Mouse (Mus musculus) hindbrain, embryonic 15.5 days (tissue): ENCODE results near the gene Gpr137. TPM values are rescaled to one million over a fixed set of nuclear protein-coding genes. Genes with fewer than 3 reads are reported as not detected.
A peak's percentile ranks its signal among the peaks of the same experiment; 100 is the strongest.
"Not testable (repeated sequence)": the region's sequence is repeated elsewhere in the genome, so short reads cannot be mapped to it uniquely, and the experiment has no call there.

ENCODE experiments used
- ATAC-seq: fragments of 200-750 bp; cut with Nextera tagmentation; 2 replicates; pipeline ENCODE4 v1.8.0; 2017; ENCODE audit warnings: low read depth, moderate number of reproducible peaks, moderate TSS enrichment; ENCODE audit not compliant: low FRiP score
- H3K27ac ChIP-seq: fragments of 300-500 bp; sonication (generic); replicated peaks from 2 replicates; pipeline ENCODE4 v1.5.1; 2015; ENCODE audit warnings: mild to moderate bottlenecking, inconsistent platforms
- H3K27me3 ChIP-seq: fragments of 300-500 bp; sonication (generic); 2 replicates; pipeline ENCODE4 v1.6.1; 2015; ENCODE audit warnings: control low read depth, inconsistent platforms
- H3K36me3 ChIP-seq: fragments of 300-500 bp; sonication (generic); 2 replicates; pipeline ENCODE4 v1.6.1; 2015; ENCODE audit warnings: control low read depth, inconsistent platforms
- H3K4me1 ChIP-seq: fragments of 300-500 bp; sonication (generic); replicated peaks from 2 replicates; pipeline ENCODE4 v1.6.1; 2015; ENCODE audit warnings: control low read depth, inconsistent platforms
- H3K4me2 ChIP-seq: fragments of 300-500 bp; sonication (generic); 2 replicates; pipeline ENCODE4 v1.6.1; 2015; ENCODE audit warnings: moderate library complexity, mild to moderate bottlenecking, inconsistent platforms
- H3K4me3 ChIP-seq: fragments of 300-500 bp; sonication (generic); 2 replicates; pipeline ENCODE4 v1.5.1; 2015; ENCODE audit warnings: mild to moderate bottlenecking, inconsistent platforms
- H3K9ac ChIP-seq: fragments of 300-500 bp; sonication (generic); 2 replicates; pipeline ENCODE4 v1.6.1; 2015; ENCODE audit warnings: inconsistent platforms
- H3K9me3 ChIP-seq: fragments of 300-500 bp; sonication (generic); 2 replicates; pipeline ENCODE4 v1.6.1; 2016; ENCODE audit warnings: control low read depth, inconsistent platforms
- WGBS: fragments of 180-500 bp; shearing (Covaris S2); methylation state at CpG from one replicate; pipeline ENCODE4 v1.1.7; 2015; 5-methylcytosine and 5-hydroxymethylcytosine counted together
- polyA plus RNA-seq: library from polyadenylated mRNA; unstranded; fragments of >200 nt; fragmentation: Nextera tagmentation; extraction: Ambion mirVana; gene quantifications from 2 replicates; pipeline ENCODE4 v1.2.1, GENCODE M21; 2015

Gpr137 gene
- 64.0 and 79.2 TPM in 2 replicates for polyA plus RNA-seq

DNA sequence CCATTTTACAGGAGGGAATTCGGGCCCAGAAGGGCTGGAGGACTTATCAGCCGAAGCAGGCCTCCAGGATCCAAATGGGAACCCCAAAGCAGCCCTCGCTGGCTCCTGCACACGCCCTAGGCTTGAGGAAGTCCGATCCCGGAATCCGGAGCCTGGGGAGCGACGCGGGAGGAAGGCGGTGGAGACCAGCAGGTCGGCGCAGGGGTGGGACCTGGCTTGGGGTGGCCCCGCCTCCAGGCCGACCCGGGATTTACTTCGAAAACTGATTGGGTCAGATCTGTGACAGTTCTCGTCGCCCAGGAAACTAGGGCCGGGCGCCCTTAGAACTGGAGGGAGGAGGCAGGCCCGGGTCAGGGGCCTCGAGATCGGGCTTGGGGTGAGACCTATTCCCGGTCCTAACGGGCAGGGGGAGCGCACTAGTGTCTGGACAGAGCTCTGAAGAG is at the start of gene Gpr137:
Gene Gpr137 (minus strand): TSS at position 232 of the 443 bp plus-strand sequence.
- peak; percentile 82 for ATAC-seq
- Histone ChIP-seq H3K36me3 (no peaks in the 10 kb centered on the region), H3K4me2 (peak within 1 kb of the TSS; percentile 98), H3K27me3 (0 out of 2 replicates have a peak, but pooled peaks cover 3% of the 10 kb centered on the region), H3K4me1 (peaks cover 50% of the 10 kb centered on the region), H3K9me3 (no peaks in the 10 kb centered on the region), H3K9ac (peak within 1 kb of the TSS; percentile 94), H3K27ac (peak within 1 kb of the TSS; percentile 97), H3K4me3 (peak within 1 kb of the TSS; percentile 94)
- WGBS = 0% methylated on average over 27 of the region's 27 CpGs

DNA sequence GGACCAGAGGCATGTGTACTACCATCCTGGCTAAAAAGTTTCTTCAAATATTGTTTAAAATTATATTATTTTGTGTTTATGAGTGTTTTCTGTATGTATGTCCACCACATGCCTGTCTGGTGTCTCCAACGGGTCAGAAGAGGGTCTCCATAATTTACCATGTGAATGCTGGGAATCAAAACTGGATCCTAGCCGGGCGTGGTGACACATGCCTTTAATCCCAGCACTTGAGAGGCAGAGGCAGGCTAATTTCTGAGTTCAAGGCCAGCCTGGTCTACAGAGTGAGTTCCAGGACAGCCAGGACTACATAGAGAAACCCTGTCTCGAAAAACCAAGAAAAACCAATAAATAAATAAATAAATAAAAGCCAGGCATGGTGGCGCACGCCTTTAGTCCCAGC is 48.9 kb upstream of the Gpr137 start:
- not testable (repeated sequence) for H3K9ac ChIP-seq, H3K4me3 ChIP-seq, H3K36me3 ChIP-seq, ATAC-seq, H3K27me3 ChIP-seq, H3K27ac ChIP-seq, H3K9me3 ChIP-seq
- peak overlapping the region; percentile 98 for H3K4me2 ChIP-seq
- WGBS = 94% methylated on average over 6 of the region's 6 CpGs
- H3K4me1 ChIP-seq = peaks cover 55% of the 10 kb centered on the region

DNA sequence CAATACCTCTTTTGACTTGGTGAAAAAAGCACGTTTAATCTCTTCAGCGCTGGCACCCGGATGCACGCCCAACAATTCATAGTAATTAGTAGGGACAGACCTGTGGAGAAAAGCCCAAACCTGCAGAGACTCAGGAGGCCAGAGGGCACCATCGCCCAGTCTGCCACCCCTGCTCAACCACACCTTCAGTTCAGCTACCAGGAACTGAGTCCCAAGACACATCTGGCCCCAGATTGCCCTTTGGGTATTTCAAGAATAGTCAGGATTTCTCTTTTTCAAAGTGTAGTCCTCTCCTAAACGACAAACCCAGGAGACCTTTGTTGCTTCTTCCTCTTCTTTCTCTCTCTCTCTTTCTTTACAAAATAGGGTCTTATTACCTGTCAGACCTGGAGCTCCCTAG is 48.4 kb upstream of the Gpr137 start:
- Histone ChIP-seq H3K36me3 (no peaks in the 10 kb centered on the region), H3K27ac (no peak overlapping the region), H3K4me2 (no peak overlapping the region), H3K9me3 (no peaks in the 10 kb centered on the region), H3K9ac (no peak overlapping the region), H3K27me3 (no peaks in the 10 kb centered on the region), H3K4me3 (no peak overlapping the region), H3K4me1 (peaks cover 58% of the 10 kb centered on the region)
- ATAC-seq = no peak
- WGBS = 93% methylated on average over 6 of the region's 6 CpGs

DNA sequence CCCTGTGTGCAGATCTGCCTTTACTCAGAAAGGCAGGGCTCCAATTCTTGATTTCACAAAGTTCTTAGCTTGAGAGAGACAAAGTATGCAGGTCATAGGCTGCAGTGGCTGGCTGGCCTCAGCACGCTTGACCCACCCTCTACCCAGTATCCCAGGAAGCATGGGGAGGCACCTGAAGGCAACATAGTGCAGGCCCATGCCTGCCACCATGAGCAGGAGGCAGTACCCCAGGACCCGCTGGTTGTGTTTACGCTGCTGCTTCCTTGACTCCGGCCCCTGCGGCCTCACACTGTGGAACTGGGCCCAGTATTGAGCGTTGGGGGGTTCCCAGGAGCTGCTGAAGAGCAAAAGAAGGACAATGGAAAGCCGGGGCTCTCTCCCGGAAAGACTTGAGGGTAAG is 47.0 kb upstream of the Gpr137 start:
- no peaks in the 10 kb centered on the region for H3K36me3 ChIP-seq
- peaks cover 45% of the 10 kb centered on the region for H3K4me1 ChIP-seq
- WGBS = 81% methylated on average over 8 of the region's 8 CpGs

DNA sequence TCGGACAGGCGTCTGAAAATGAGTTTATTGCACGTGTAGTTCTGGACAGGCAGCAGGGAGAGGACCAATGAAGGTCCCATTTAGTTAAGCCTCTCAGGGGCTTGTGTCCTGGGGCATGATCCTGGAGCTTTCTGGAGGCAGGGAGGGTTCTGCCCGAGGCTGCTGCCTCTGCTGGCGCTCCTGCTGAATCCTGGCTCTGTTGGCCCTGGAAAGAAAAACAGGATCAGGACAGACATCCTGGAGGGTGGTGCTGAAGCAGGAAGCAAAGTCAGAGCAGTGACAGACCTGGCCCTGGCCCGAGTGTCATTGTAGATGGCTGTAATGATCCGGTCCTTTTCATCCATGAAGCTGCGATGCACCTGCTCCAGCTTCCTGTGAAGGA is 45.6 kb upstream of the Gpr137 start:
- Histone ChIP-seq H3K36me3 (peaks cover 9% of the 10 kb centered on the region; the same call in 1 of the 2 replicates), H3K27ac (peak overlapping the region; percentile 83), H3K9me3 (no peaks in the 10 kb centered on the region), H3K4me1 (peaks cover 33% of the 10 kb centered on the region), H3K9ac (peak overlapping the region; percentile 89), H3K27me3 (no peaks in the 10 kb centered on the region), H3K4me3 (peak overlapping the region; percentile 73), H3K4me2 (peak overlapping the region; percentile 86)
- 5% methylated on average over 8 of the region's 8 CpGs for WGBS
- no peak for ATAC-seq

More for the DNA sequence above, 47.0 kb upstream of the Gpr137 start:
- Histone ChIP-seq H3K4me3 (no peak overlapping the region), H3K4me2 (no peak overlapping the region), H3K27me3 (no peaks in the 10 kb centered on the region), H3K27ac (no peak overlapping the region), H3K9me3 (no peaks in the 10 kb centered on the region), H3K9ac (no peak overlapping the region)
- ATAC-seq = no peak

DNA sequence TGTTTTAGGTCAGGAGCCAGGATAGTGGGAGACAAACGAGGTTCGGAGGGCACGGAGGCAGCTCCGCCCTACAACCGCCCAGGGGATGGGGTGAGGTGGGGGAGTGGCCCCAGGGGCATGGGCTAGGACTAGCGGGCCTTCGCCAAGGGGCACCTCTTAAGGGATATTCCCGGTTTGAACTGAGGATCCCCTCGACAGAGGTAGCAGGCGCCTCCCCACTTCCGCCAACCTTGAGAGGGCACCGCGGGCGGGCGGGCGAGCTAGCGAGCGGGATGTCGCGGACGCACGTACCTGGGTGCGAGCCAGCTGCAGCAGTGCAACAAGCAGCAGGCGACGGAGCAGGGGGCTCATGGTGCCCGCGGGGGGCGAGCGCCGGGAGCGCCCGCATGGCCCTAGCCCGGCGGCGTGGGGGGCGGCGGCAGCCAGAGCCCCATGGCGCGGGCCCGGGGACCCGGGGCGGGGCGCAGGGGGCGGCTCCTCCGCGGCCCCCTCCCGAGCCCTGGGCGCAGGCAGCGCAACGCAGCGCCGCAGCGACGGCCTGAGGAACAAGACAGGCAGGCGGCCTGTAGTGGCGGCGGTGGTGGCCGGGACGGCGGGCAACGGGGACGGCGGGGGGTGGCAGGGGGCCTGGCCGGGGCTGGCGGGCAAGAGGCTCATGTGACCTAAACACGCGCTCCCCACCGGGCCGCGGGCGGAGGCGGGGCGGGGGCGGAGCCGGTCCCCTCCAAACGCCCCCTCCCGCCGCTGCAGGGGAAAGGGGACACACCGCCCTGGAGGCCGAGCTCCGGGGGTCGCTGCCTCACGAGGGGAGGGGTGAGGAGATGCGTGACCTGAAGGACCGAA is 45.0 kb upstream of the Gpr137 start, which contains the start of gene Vegfb:
Gene Vegfb (minus strand): TSS at position 591 of the 843 bp plus-strand sequence.
- Histone ChIP-seq H3K4me1 (peaks cover 30% of the 10 kb centered on the region), H3K9me3 (no peaks in the 10 kb centered on the region), H3K36me3 (peaks cover 10% of the 10 kb centered on the region; the same call in 1 of the 2 replicates), H3K9ac (peak within 1 kb of the TSS; percentile 89), H3K27ac (peak within 1 kb of the TSS; percentile 83), H3K4me2 (peak within 1 kb of the TSS; percentile 86), H3K4me3 (peak within 1 kb of the TSS; percentile 73), H3K27me3 (no peaks in the 10 kb centered on the region)
- WGBS = under 1% methylated on average over 69 of the region's 85 CpGs
- ATAC-seq = peak; percentile 47

DNA sequence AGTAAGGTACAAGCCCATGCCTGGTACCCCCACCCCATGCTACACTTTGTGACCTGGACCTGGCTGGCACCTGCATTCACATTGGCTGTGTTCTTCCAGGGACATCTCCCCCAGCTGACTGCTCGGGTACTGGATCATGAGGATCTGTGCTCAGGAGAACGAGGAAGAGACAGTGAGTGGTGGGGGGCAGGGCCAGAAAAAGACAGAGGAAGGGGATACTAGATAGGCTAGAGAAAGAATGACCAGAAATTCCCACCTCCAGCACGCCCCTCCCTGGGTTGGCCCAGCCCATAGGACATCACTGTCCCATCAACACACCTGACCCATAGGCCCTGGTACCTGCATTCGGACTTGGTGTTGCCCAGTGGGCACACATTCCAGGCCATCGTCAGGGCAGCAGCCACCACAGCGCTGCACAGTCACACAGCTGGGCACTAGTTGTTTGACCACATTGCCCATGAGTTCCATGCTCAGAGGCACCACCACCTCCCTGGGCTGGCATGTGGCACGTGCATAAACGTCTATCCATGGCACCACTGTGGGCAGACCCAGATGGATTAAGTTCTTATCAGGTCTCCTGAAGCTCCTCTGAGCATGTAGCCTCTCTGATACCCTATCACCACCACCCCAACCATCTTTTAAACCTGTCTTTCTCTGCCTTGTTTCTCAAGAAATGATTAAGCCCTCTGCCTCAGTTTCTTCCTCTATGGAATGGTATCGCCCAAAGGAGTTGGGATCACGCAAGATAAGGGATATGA is 43.9 kb upstream of the Gpr137 start:
- H3K27ac ChIP-seq = no peak overlapping the region
- no peak for ATAC-seq
- 79% methylated on average over 10 of the region's 10 CpGs for WGBS
- H3K9ac ChIP-seq = peak overlapping the region; percentile 89
- peaks cover 13% of the 10 kb centered on the region; the same call in 1 of the 2 replicates for H3K36me3 ChIP-seq
- peaks cover 28% of the 10 kb centered on the region for H3K4me1 ChIP-seq
- H3K4me3 ChIP-seq = peak overlapping the region; percentile 73
- no peaks in the 10 kb centered on the region for H3K27me3 ChIP-seq
- no peaks in the 10 kb centered on the region for H3K9me3 ChIP-seq
- H3K4me2 ChIP-seq = peak overlapping the region; percentile 86

DNA sequence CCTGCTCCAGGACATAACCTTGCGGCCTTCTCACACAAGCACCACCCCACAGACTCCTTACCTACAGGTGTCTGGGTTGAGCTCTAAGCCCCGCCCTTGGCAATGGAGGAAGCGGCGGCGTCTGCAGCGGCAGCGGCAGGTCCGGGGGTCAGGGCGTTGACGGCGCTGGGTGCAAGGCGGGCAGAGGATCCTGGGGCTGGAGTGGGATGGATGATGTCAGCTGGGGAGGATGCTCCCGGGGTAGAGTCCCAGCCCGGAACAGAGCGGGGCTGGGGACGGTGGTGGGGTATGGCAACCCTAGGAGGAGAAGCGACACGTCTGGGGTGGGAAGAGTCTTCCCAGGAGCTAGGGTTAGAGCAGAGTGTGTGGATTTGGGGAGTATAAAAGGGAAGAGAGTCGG is 43.0 kb upstream of the Gpr137 start:
- Histone ChIP-seq H3K27ac (no peak overlapping the region), H3K4me3 (no peak overlapping the region), H3K4me1 (peaks cover 34% of the 10 kb centered on the region), H3K9me3 (no peaks in the 10 kb centered on the region), H3K36me3 (peaks cover 13% of the 10 kb centered on the region; the same call in 1 of the 2 replicates), H3K27me3 (no peaks in the 10 kb centered on the region), H3K4me2 (no peak overlapping the region), H3K9ac (no peak overlapping the region)
- ATAC-seq = no peak
- 86% methylated on average over 19 of the region's 19 CpGs for WGBS

DNA sequence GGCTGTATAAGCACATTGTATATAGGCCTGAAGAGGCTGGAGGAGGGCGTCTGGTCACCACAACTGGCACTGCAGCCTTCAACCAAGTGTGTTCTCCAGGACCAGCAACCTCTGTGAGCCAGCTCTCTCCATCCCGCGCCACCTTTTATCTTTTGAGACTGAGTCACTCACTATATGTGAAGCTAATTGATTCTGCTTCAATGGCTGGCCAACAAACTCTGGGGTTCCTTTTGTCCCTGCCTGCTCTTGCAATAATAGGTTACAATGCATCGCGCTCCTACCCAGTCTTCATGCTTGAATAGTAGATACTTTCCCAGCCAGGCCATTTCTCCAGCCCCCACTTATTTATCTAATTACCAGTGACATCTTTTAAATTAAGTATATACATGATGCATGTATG is 41.3 kb upstream of the Gpr137 start:
- Histone ChIP-seq H3K4me1 (peaks cover 42% of the 10 kb centered on the region), H3K9me3 (no peaks in the 10 kb centered on the region), H3K9ac (no peak overlapping the region), H3K36me3 (peaks cover 13% of the 10 kb centered on the region; the same call in 1 of the 2 replicates), H3K4me3 (no peak overlapping the region), H3K4me2 (no peak overlapping the region), H3K27ac (no peak overlapping the region), H3K27me3 (no peaks in the 10 kb centered on the region)
- no peak for ATAC-seq
- 38% methylated on average over 5 of the region's 5 CpGs for WGBS

DNA sequence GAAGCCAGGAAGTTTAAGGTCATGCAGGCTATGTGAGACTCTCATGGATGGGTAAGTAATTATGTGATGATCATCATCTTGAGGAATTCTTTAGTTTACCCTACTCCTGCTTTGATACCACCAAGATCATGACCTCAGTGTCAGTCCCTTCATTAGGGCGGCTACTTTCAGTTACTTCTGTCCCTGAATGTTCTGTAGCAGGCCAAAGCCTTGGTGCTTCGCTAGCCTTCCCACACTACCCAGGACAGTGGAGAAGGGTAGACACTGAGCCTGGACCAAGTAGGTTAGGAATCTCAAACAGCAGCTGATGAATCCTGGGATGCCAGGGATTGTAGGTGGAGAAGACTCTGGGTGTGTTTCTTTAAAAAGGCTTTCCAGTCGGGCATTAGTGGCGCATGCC is 39.2 kb upstream of the Gpr137 start:
- Histone ChIP-seq H3K36me3 (peaks cover 13% of the 10 kb centered on the region; the same call in 1 of the 2 replicates), H3K4me1 (peaks cover 48% of the 10 kb centered on the region), H3K27ac (no peak overlapping the region), H3K4me3 (peak overlapping the region; percentile 70; the same call in 1 of the 2 replicates), H3K4me2 (peak overlapping the region; percentile 87; the same call in 1 of the 2 replicates), H3K27me3 (no peaks in the 10 kb centered on the region), H3K9me3 (no peaks in the 10 kb centered on the region), H3K9ac (no peak overlapping the region)
- 91% methylated on average over 4 of the region's 4 CpGs for WGBS
- ATAC-seq = no peak

DNA sequence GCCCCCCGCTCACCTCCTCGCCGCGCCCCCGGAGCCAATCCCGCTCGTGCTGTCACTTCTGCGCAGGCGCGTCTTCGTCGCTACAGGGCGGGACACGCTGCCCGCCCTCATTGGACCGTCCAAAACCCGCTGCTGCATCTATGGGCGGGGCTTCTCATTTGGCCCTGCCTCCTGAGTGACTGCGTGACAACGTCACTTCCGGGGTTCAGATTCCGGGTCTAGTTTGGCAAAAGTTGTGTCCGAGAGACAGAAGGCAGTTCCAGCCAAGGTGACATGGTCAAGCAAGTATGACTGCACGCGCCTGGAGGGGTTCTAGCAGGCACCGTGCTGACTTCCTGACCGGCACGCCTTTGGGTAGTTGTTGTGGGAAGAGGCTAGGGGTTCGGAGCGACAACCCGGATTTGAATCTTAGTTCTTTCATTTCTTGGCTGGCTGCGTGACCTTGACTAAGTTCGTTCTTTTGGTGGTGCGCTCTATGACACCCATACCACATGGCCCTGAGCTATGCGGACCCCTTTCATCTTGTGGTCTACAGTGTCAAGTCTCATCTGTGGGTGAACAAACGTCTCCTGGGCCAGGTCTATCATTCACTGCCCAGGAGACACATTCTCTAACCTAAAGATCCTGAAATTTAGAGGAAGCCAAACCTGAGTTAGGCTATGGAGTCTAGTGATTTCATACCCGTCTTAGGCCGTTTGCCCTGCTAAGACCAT is 38.3 kb upstream of the Gpr137 start, which contains the start of gene Fkbp2:
Gene Fkbp2 (minus strand): TSS at position 121 of the 713 bp plus-strand sequence.
- peak within 1 kb of the TSS; percentile 97 for H3K27ac ChIP-seq
- H3K36me3 ChIP-seq = peaks cover 13% of the 10 kb centered on the region; the same call in 1 of the 2 replicates
- 3% methylated on average over 38 of the region's 38 CpGs for WGBS
- H3K4me2 ChIP-seq = peak within 1 kb of the TSS; percentile 87
- ATAC-seq = peak; percentile 88
- H3K27me3 ChIP-seq = no peaks in the 10 kb centered on the region
- peak within 1 kb of the TSS; percentile 70 for H3K4me3 ChIP-seq
- peaks cover 47% of the 10 kb centered on the region for H3K4me1 ChIP-seq
- no peaks in the 10 kb centered on the region for H3K9me3 ChIP-seq
- peak within 1 kb of the TSS; percentile 78 for H3K9ac ChIP-seq
